Mouse (Mus musculus) lung, adult 2 months (tissue): ENCODE results near the gene Igdcc4.

Source experiments
- CTCF ChIP-seq: fragments of 200-500 bp; IDR thresholded peaks from 2 replicates; pipeline ENCODE4 v1.5.1; 2011; ENCODE audit warnings: mild to moderate bottlenecking, low read length, control low read depth; ENCODE audit not compliant: insufficient read depth
- POLR2A ChIP-seq: fragments of 200-500 bp; IDR thresholded peaks from 2 replicates; pipeline ENCODE4 v1.6.1; 2011; ENCODE audit warnings: low read depth, mild to moderate bottlenecking, control low read depth, low read length, borderline replicate concordance; ENCODE audit errors: extremely low read depth

DNA sequence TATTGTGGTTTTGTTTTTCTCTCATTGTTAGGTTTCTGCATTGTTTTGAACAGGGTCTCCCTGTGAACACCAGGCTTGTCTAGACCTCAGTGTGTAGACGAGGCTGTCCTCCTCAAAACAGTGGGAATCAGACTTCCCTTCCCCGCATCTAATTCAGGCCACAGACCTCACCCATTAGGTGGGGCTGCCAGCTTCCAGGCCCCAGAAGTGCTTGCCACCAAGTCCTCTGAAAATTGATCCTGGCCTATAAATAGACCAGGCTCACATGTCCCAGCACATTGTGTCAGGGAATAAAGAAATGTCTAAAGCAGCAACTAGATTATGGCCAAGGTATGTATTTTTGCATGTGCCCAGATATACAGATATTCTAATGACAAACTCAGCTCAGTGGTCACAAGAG lies 14.6 kb downstream of the Igdcc4 start:
- TF ChIP-seq CTCF: no peak
- no peak for TF ChIP-seq POLR2A
